Mouse (Mus musculus): Measurements from ENCODE around the gene Gm10563. TPM values are rescaled to one million over a fixed set of nuclear protein-coding genes. Genes with fewer than 3 reads are reported as not detected.

Gm10563 gene
- polyA plus RNA-seq, 1 experiment = not detected

GRCm38 (mm10) chr4:155598536-155598935 is 46.7 kb downstream of the Gm10563 start:
- Histone ChIP-seq H3K27me3 (ENCODE audit: control insufficient read depth, insufficient read depth, low read length) (no peaks in the 10 kb centered on the region), H3K36me3 (ENCODE audit: control insufficient read depth, insufficient read depth, low read length) (no peaks in the 10 kb centered on the region), H3K4me3 (ENCODE audit: extremely low read depth, insufficient read depth, insufficient read length) (no peak overlapping the region), H3K27ac (ENCODE audit: insufficient read depth, low read length) (no peak overlapping the region), H3K4me1 (ENCODE audit: control insufficient read depth, insufficient read depth, insufficient read length) (no peaks in the 10 kb centered on the region)
- DNase-seq (ENCODE audit: low read depth in 1 of 2, low spot score in 2 of 2) = no peak
- 53% methylated on average over 20 of the region's 20 CpGs for WGBS
- TF ChIP-seq POLR2A (IDR thresholded peaks at IDR 0.05; ENCODE audit: low read depth, low read length) (no peak), CTCF (IDR thresholded peaks at IDR 0.05; ENCODE audit: extremely low read depth, insufficient read depth, insufficient read length, insufficient replicate concordance) (no peak)

GRCm38 (mm10) chr4:155596606-155597005 is 48.6 kb downstream of the Gm10563 start:
- H3K36me3 ChIP-seq (ENCODE audit: control insufficient read depth, insufficient read depth, low read length) = no peaks in the 10 kb centered on the region
- WGBS = 37% methylated on average over 5 of the region's 5 CpGs
- no peaks in the 10 kb centered on the region for H3K4me1 ChIP-seq (ENCODE audit: control insufficient read depth, insufficient read depth, insufficient read length)
- DNase-seq (ENCODE audit: low read depth in 1 of 2, low spot score in 2 of 2) = no peak
- TF ChIP-seq POLR2A (IDR thresholded peaks at IDR 0.05; ENCODE audit: low read depth, low read length) = no peak
- TF ChIP-seq CTCF (IDR thresholded peaks at IDR 0.05; ENCODE audit: extremely low read depth, insufficient read depth, insufficient read length, insufficient replicate concordance) = no peak
- no peaks in the 10 kb centered on the region for H3K27me3 ChIP-seq (ENCODE audit: control insufficient read depth, insufficient read depth, low read length)
- no peak overlapping the region for H3K4me3 ChIP-seq (ENCODE audit: extremely low read depth, insufficient read depth, insufficient read length)
- H3K27ac ChIP-seq (ENCODE audit: insufficient read depth, low read length) = no peak overlapping the region

- Histone ChIP-seq H3K27me3 (ENCODE audit: control insufficient read depth, insufficient read depth, low read length) (no peaks in the 10 kb centered on the region), H3K4me1 (ENCODE audit: control insufficient read depth, insufficient read depth, insufficient read length) (no peaks in the 10 kb centered on the region), H3K27ac (ENCODE audit: insufficient read depth, low read length) (no peak overlapping the region), H3K4me3 (ENCODE audit: extremely low read depth, insufficient read depth, insufficient read length) (no peak overlapping the region), H3K36me3 (ENCODE audit: control insufficient read depth, insufficient read depth, low read length) (no peaks in the 10 kb centered on the region)
- 75% methylated on average over 3 of the region's 3 CpGs for WGBS
- no peak for TF ChIP-seq CTCF (IDR thresholded peaks at IDR 0.05; ENCODE audit: extremely low read depth, insufficient read depth, insufficient read length, insufficient replicate concordance)
- no peak for TF ChIP-seq POLR2A (IDR thresholded peaks at IDR 0.05; ENCODE audit: low read depth, low read length)
- no peak for DNase-seq (ENCODE audit: low read depth in 1 of 2, low spot score in 2 of 2)
These were observed 49.4 kb downstream of the Gm10563 start for GRCm38 (mm10) chr4:155595777-155596176.

- Histone ChIP-seq H3K36me3 (ENCODE audit: control insufficient read depth, insufficient read depth, low read length) (peaks cover 7% of the 10 kb centered on the region), H3K4me1 (ENCODE audit: control insufficient read depth, insufficient read depth, insufficient read length) (no peaks in the 10 kb centered on the region), H3K4me3 (ENCODE audit: extremely low read depth, insufficient read depth, insufficient read length) (no peak overlapping the region), H3K27ac (ENCODE audit: insufficient read depth, low read length) (no peak overlapping the region), H3K27me3 (ENCODE audit: control insufficient read depth, insufficient read depth, low read length) (no peaks in the 10 kb centered on the region)
- DNase-seq (ENCODE audit: low read depth in 1 of 2, low spot score in 2 of 2) = no peak
- 59% methylated on average over 1 of the region's 1 CpGs for WGBS
- no peak for TF ChIP-seq CTCF (IDR thresholded peaks at IDR 0.05; ENCODE audit: extremely low read depth, insufficient read depth, insufficient read length, insufficient replicate concordance)
- TF ChIP-seq POLR2A (IDR thresholded peaks at IDR 0.05; ENCODE audit: low read depth, low read length) = no peak
These were observed 51.4 kb downstream of the Gm10563 start for GRCm38 (mm10) chr4:155593780-155594179.

GRCm38 (mm10) chr4:155591012-155591719 is 54.0 kb downstream of the Gm10563 start:
- TF ChIP-seq CTCF (IDR thresholded peaks at IDR 0.05; ENCODE audit: extremely low read depth, insufficient read depth, insufficient read length, insufficient replicate concordance) (no peak), POLR2A (IDR thresholded peaks at IDR 0.05; ENCODE audit: low read depth, low read length) (no peak)
- Histone ChIP-seq H3K27ac (ENCODE audit: insufficient read depth, low read length) (no peak overlapping the region), H3K27me3 (ENCODE audit: control insufficient read depth, insufficient read depth, low read length) (no peaks in the 10 kb centered on the region)

GRCm38 (mm10) chr4:155589356-155589755 is 55.9 kb downstream of the Gm10563 start:
- H3K27ac ChIP-seq (ENCODE audit: insufficient read depth, low read length) = no peak overlapping the region
- no peak for TF ChIP-seq CTCF (IDR thresholded peaks at IDR 0.05; ENCODE audit: extremely low read depth, insufficient read depth, insufficient read length, insufficient replicate concordance)
- TF ChIP-seq POLR2A (IDR thresholded peaks at IDR 0.05; ENCODE audit: low read depth, low read length) = no peak
- no peak for DNase-seq (ENCODE audit: low read depth in 1 of 2, low spot score in 2 of 2)
- H3K36me3 ChIP-seq (ENCODE audit: control insufficient read depth, insufficient read depth, low read length) = peaks cover 38% of the 10 kb centered on the region
- no peaks in the 10 kb centered on the region for H3K4me1 ChIP-seq (ENCODE audit: control insufficient read depth, insufficient read depth, insufficient read length)
- H3K27me3 ChIP-seq (ENCODE audit: control insufficient read depth, insufficient read depth, low read length) = no peaks in the 10 kb centered on the region
- WGBS = 94% methylated on average over 5 of the region's 5 CpGs
- H3K4me3 ChIP-seq (ENCODE audit: extremely low read depth, insufficient read depth, insufficient read length) = no peak overlapping the region

More at GRCm38 (mm10) chr4:155591012-155591719, 54.0 kb downstream of the Gm10563 start:
- DNase-seq (ENCODE audit: low read depth in 1 of 2, low spot score in 2 of 2) = no peak
- Histone ChIP-seq H3K4me3 (ENCODE audit: extremely low read depth, insufficient read depth, insufficient read length) (no peak overlapping the region), H3K36me3 (ENCODE audit: control insufficient read depth, insufficient read depth, low read length) (peaks cover 24% of the 10 kb centered on the region), H3K4me1 (ENCODE audit: control insufficient read depth, insufficient read depth, insufficient read length) (no peaks in the 10 kb centered on the region)
- WGBS = 75% methylated on average over 7 of the region's 7 CpGs

GRCm38 (mm10) chr4:155582279-155582905 is 62.8 kb downstream of the Gm10563 start:
- Histone ChIP-seq H3K4me3 (ENCODE audit: extremely low read depth, insufficient read depth, insufficient read length) (no peak overlapping the region), H3K4me1 (ENCODE audit: control insufficient read depth, insufficient read depth, insufficient read length) (no peaks in the 10 kb centered on the region), H3K27ac (ENCODE audit: insufficient read depth, low read length) (no peak overlapping the region), H3K27me3 (ENCODE audit: control insufficient read depth, insufficient read depth, low read length) (no peaks in the 10 kb centered on the region), H3K36me3 (ENCODE audit: control insufficient read depth, insufficient read depth, low read length) (peaks cover 49% of the 10 kb centered on the region)
- DNase-seq (ENCODE audit: low read depth in 1 of 2, low spot score in 2 of 2) = no peak
- 87% methylated on average over 6 of the region's 6 CpGs for WGBS
- TF ChIP-seq POLR2A (IDR thresholded peaks at IDR 0.05; ENCODE audit: low read depth, low read length) (no peak), CTCF (IDR thresholded peaks at IDR 0.05; ENCODE audit: extremely low read depth, insufficient read depth, insufficient read length, insufficient replicate concordance) (no peak)

Data from spleen, adult 2 months (tissue).